In the genomic region with DNA sequence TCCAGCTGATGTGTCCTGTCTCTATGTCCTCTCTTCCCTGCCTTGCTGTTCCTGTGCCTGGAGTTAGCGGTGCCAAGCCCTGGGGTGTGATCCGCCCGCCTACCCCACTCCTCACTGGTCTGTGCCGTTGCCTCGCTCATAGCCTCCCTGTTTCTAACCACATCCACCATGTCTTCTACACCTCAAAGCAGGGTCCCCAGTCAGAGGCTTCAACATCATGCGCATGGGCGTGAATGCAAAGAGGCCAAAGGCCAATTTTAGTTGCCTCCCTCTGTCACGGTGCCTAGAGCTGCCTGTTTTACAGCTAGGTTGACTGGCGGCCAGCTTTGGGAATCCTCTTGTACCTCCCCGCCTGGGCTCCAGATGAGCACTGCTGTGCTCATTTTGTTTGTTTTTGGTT, we compare ENCODE assay signal across 21 mouse cellular contexts. TPM values are rescaled to one million over a fixed set of nuclear protein-coding genes. Genes with fewer than 3 reads are reported as not detected.
DNase-seq lines count a peak whose midpoint lies in the region; ATAC-seq and TF ChIP-seq lines count a peak whose summit lies in the region.
"Had no signal": no experiment of that assay in that cellular context is flagged by ENCODE, and none has a peak within 500 bp of the region (broad histone marks: within the 10 kb centered on the region; RNA-seq: fewer than 3 reads in every experiment).

No protein-coding gene starts in this region.

- no peaks in the 10 kb centered on the region for H3K9me3 ChIP-seq in liver, embryonic 13.5 days (replicated peaks)
- H3K9me3 ChIP-seq in liver, embryonic 11.5 days (ENCODE audit: control insufficient read depth, low read length), result no peaks in the 10 kb centered on the region
- H3K9me3 ChIP-seq in intestine, embryonic 16.5 days (ENCODE audit: control insufficient read depth, low read length), result no peaks in the 10 kb centered on the region
- H3K9me3 ChIP-seq in midbrain, embryonic 16.5 days (replicated peaks; ENCODE audit: control insufficient read depth, low read length, poor library complexity, severe bottlenecking), result no peaks in the 10 kb centered on the region
- H3K9me3 ChIP-seq: embryonic facial prominence, embryonic 10.5 days; forebrain, embryonic 13.5 days; G1E; heart, embryonic 15.5 days; hindbrain, embryonic 13.5 days had no signal

- WGBS in liver, embryonic 13.5 days (ENCODE audit: insufficient replicate concordance), result 86% methylated on average over 10 of the region's 10 CpGs
- 87% methylated on average over 10 of the region's 10 CpGs for WGBS in liver, embryonic 11.5 days
- WGBS in thymus, adult 2 months, result 95% methylated on average over 10 of the region's 10 CpGs
- WGBS in intestine, embryonic 16.5 days, result 76% methylated on average over 10 of the region's 10 CpGs
- 35% methylated on average over 10 of the region's 10 CpGs for WGBS in small intestine, adult 2 months
- WGBS in midbrain, embryonic 16.5 days, result 82% methylated on average over 10 of the region's 10 CpGs

- H3K9ac ChIP-seq in liver, embryonic 13.5 days, result no peak overlapping the region
- H3K9ac ChIP-seq in liver, embryonic 11.5 days (ENCODE audit: low read depth, low read length), result no peak overlapping the region
- no peak overlapping the region for H3K9ac ChIP-seq in intestine, embryonic 16.5 days (ENCODE audit: low read depth, low read length)
- H3K9ac ChIP-seq in midbrain, embryonic 16.5 days (ENCODE audit: low read depth, low read length), result no peak overlapping the region
- H3K9ac ChIP-seq: forebrain, embryonic 13.5 days; forebrain, postnatal 0 days; heart, embryonic 15.5 days; hindbrain, embryonic 13.5 days had no signal

- no peak for TF ChIP-seq CTCF in thymus, adult 2 months (IDR thresholded peaks at IDR 0.05; ENCODE audit: borderline replicate concordance, control insufficient read depth, extremely low read depth, insufficient read depth, low read length, poor library complexity)
- no peak for TF ChIP-seq CTCF in small intestine, adult 2 months (IDR thresholded peaks at IDR 0.05; ENCODE audit: extremely low read depth, insufficient read length, insufficient replicate concordance, low read depth, low read length)

- peak overlapping the region; percentile 59 for H3K27ac ChIP-seq in liver, embryonic 13.5 days
- no peak overlapping the region for H3K27ac ChIP-seq in liver, embryonic 11.5 days (ENCODE audit: low read depth, low read length)
- peak overlapping the region; percentile 10; the same call in 1 of the 2 replicates for H3K27ac ChIP-seq in thymus, adult 2 months (ENCODE audit: control insufficient read depth, insufficient read depth, low read length)
- H3K27ac ChIP-seq in intestine, embryonic 16.5 days (ENCODE audit: low read length), result no peak overlapping the region
- H3K27ac ChIP-seq in small intestine, adult 2 months (ENCODE audit: insufficient read depth, low read depth, low read length), result peak overlapping the region; percentile 5; the same call in 1 of the 2 replicates
- H3K27ac ChIP-seq in midbrain, embryonic 16.5 days (ENCODE audit: low read length), result no peak overlapping the region
- H3K27ac ChIP-seq: embryonic facial prominence, embryonic 10.5 days; forebrain, embryonic 13.5 days; heart, adult 2 months; heart, embryonic 15.5 days; hindbrain, embryonic 13.5 days had no signal

- H3K27me3 ChIP-seq in liver, embryonic 13.5 days, result peaks cover 7% of the 10 kb centered on the region
- H3K27me3 ChIP-seq in liver, embryonic 11.5 days (replicated peaks; ENCODE audit: control insufficient read depth, insufficient read depth, low read length), result peaks cover 1% of the 10 kb centered on the region; the same call in 1 of the 2 replicates
- no peaks in the 10 kb centered on the region for H3K27me3 ChIP-seq in thymus, adult 2 months (ENCODE audit: control insufficient read depth, insufficient read depth, low read length)
- no peaks in the 10 kb centered on the region for H3K27me3 ChIP-seq in intestine, embryonic 16.5 days (replicated peaks; ENCODE audit: control insufficient read depth, insufficient read depth, low read length)
- no peaks in the 10 kb centered on the region for H3K27me3 ChIP-seq in small intestine, adult 2 months (ENCODE audit: control insufficient read depth, insufficient read depth, low read length)
- no peaks in the 10 kb centered on the region for H3K27me3 ChIP-seq in midbrain, embryonic 16.5 days (ENCODE audit: control insufficient read depth, insufficient read depth, low read depth, low read length)
- H3K27me3 ChIP-seq: hindbrain, embryonic 13.5 days had no signal

- DNase-seq in liver, embryonic 13.5 days, result no peak
- DNase-seq in liver, embryonic 11.5 days (ENCODE audit: low spot score), result no peak
- DNase-seq in thymus, adult 2 months, result no peak
- no peak for DNase-seq in thymus, adult 18-20 months
- DNase-seq in testis, postnatal 10 days (ENCODE audit: low spot score), result no peak
- DNase-seq: adrenal gland, postnatal 10 days; cerebellum, adult 11-12 months; cerebellum, postnatal 10 days; forebrain, postnatal 0 days; gastrocnemius, postnatal 14 days; heart, adult 2 months; heart, postnatal 14 days had no signal

- no peak overlapping the region for H3K4me2 ChIP-seq in liver, embryonic 13.5 days
- H3K4me2 ChIP-seq in liver, embryonic 11.5 days, result no peak overlapping the region
- no peak overlapping the region for H3K4me2 ChIP-seq in intestine, embryonic 16.5 days (ENCODE audit: low read depth, low read length)
- H3K4me2 ChIP-seq in midbrain, embryonic 16.5 days (ENCODE audit: low read length), result no peak overlapping the region
- H3K4me2 ChIP-seq: forebrain, embryonic 13.5 days; heart, embryonic 11.5 days; heart, embryonic 15.5 days; hindbrain, embryonic 13.5 days had no signal

- no peak overlapping the region for H3K4me3 ChIP-seq in liver, embryonic 13.5 days (replicated peaks)
- H3K4me3 ChIP-seq in liver, embryonic 11.5 days (ENCODE audit: low read depth, low read length), result no peak overlapping the region
- no peak overlapping the region for H3K4me3 ChIP-seq in thymus, adult 2 months (ENCODE audit: control insufficient read depth, insufficient read depth, low read length)
- no peak overlapping the region for H3K4me3 ChIP-seq in intestine, embryonic 16.5 days (ENCODE audit: low read length)
- H3K4me3 ChIP-seq in small intestine, adult 2 months (ENCODE audit: low read depth, low read length), result no peak overlapping the region
- no peak overlapping the region for H3K4me3 ChIP-seq in midbrain, embryonic 16.5 days (ENCODE audit: low read depth, low read length)
- H3K4me3 ChIP-seq: embryonic facial prominence, embryonic 10.5 days; forebrain, embryonic 13.5 days; heart, adult 2 months; heart, embryonic 15.5 days; hindbrain, embryonic 13.5 days had no signal

- peaks cover 54% of the 10 kb centered on the region for H3K36me3 ChIP-seq in liver, embryonic 13.5 days
- H3K36me3 ChIP-seq in liver, embryonic 11.5 days (ENCODE audit: control insufficient read depth, insufficient read depth, low read length), result peaks cover 10% of the 10 kb centered on the region; the same call in 1 of the 2 replicates
- peaks cover 35% of the 10 kb centered on the region for H3K36me3 ChIP-seq in thymus, adult 2 months (ENCODE audit: control insufficient read depth, insufficient read depth, low read length)
- no peaks in the 10 kb centered on the region for H3K36me3 ChIP-seq in intestine, embryonic 16.5 days (ENCODE audit: control insufficient read depth, insufficient read depth, low read length)
- peaks cover 9% of the 10 kb centered on the region for H3K36me3 ChIP-seq in small intestine, adult 2 months (ENCODE audit: control insufficient read depth, insufficient read depth, low read length)
- H3K36me3 ChIP-seq in midbrain, embryonic 16.5 days (ENCODE audit: control insufficient read depth, insufficient read depth, low read length), result no peaks in the 10 kb centered on the region
- H3K36me3 ChIP-seq: hindbrain, embryonic 13.5 days had no signal

- no peak for TF ChIP-seq POLR2A in thymus, adult 2 months (IDR thresholded peaks at IDR 0.05; ENCODE audit: control insufficient read depth, extremely low read depth, insufficient read depth, low read length, poor library complexity)
- no peak for TF ChIP-seq POLR2A in small intestine, adult 2 months (IDR thresholded peaks at IDR 0.05; ENCODE audit: low read depth, low read length)

- no peak for ATAC-seq in liver, embryonic 13.5 days (ENCODE audit: low read depth)
- ATAC-seq in liver, embryonic 11.5 days (replicated peaks; ENCODE audit: low FRiP score), result no peak
- peak; percentile 23 for ATAC-seq in intestine, embryonic 16.5 days
- no peak for ATAC-seq in midbrain, embryonic 16.5 days
- ATAC-seq: forebrain, embryonic 13.5 days; forebrain, postnatal 0 days had no signal

- peaks cover 60% of the 10 kb centered on the region for H3K4me1 ChIP-seq in liver, embryonic 13.5 days (replicated peaks)
- H3K4me1 ChIP-seq in liver, embryonic 11.5 days (replicated peaks; ENCODE audit: control insufficient read depth, insufficient read depth, low read length), result peaks cover 8% of the 10 kb centered on the region; the same call in 1 of the 2 replicates
- no peaks in the 10 kb centered on the region for H3K4me1 ChIP-seq in thymus, adult 2 months (replicated peaks; ENCODE audit: control insufficient read depth, insufficient read depth, low read length)
- no peaks in the 10 kb centered on the region; the same call in 1 of the 2 replicates for H3K4me1 ChIP-seq in intestine, embryonic 16.5 days (ENCODE audit: control insufficient read depth, insufficient read depth, low read length)
- H3K4me1 ChIP-seq in small intestine, adult 2 months (ENCODE audit: control insufficient read depth, insufficient read depth, insufficient read length, low read length), result peaks cover 11% of the 10 kb centered on the region
- no peaks in the 10 kb centered on the region for H3K4me1 ChIP-seq in midbrain, embryonic 16.5 days (ENCODE audit: control insufficient read depth, insufficient read depth, low read length)
- H3K4me1 ChIP-seq: forebrain, embryonic 13.5 days; hindbrain, embryonic 13.5 days had no signal

RNA-seq across cellular contexts. Expression of a gene that starts 10.0 kb away (rescaled TPM):
- 1.1 and 1.4 TPM in 2 replicates for polyA plus RNA-seq in liver, embryonic 13.5 days (2015; fragmentation: Nextera tagmentation; extraction: Ambion mirVana)
- 1.8 and 2.9 TPM in 2 replicates for polyA plus RNA-seq in liver, embryonic 11.5 days (2014; fragmentation: Nextera tagmentation; extraction: Ambion mirVana)
- polyA plus RNA-seq in thymus, adult 2 months (2012; rRNA removed), result 4.1 and 4.4 TPM in 2 replicates
- polyA plus RNA-seq in intestine, embryonic 16.5 days (2015; fragmentation: Nextera tagmentation; extraction: Ambion mirVana), result 3.3 and 4.4 TPM in 2 replicates
- 1.3 and 2.0 TPM in 2 replicates for polyA plus RNA-seq in small intestine, adult 2 months (2012; rRNA removed)
- 4.5 and 5.1 TPM in 2 replicates for polyA plus RNA-seq in midbrain, embryonic 16.5 days (2015; fragmentation: Nextera tagmentation; extraction: Ambion mirVana)

RNA-seq across cellular contexts. Expression of a gene that starts 24.0 kb away (rescaled TPM):
- 64.7 and 72.1 TPM in 2 replicates for polyA plus RNA-seq in liver, embryonic 13.5 days (2015; fragmentation: Nextera tagmentation; extraction: Ambion mirVana)
- polyA plus RNA-seq in liver, embryonic 11.5 days (2014; fragmentation: Nextera tagmentation; extraction: Ambion mirVana), result 9.0 and 9.2 TPM in 2 replicates
- polyA plus RNA-seq in thymus, adult 2 months (2012; rRNA removed), result 164 and 208 TPM in 2 replicates
- polyA plus RNA-seq in intestine, embryonic 16.5 days (2015; fragmentation: Nextera tagmentation; extraction: Ambion mirVana), result 7.5 and 9.3 TPM in 2 replicates
- polyA plus RNA-seq in small intestine, adult 2 months (2012; rRNA removed), result 7.5 and 11.5 TPM in 2 replicates
- 1.4 and 1.6 TPM in 2 replicates for polyA plus RNA-seq in midbrain, embryonic 16.5 days (2015; fragmentation: Nextera tagmentation; extraction: Ambion mirVana)

RNA-seq across cellular contexts. Expression of a gene that starts 51.3 kb away (rescaled TPM):
- polyA plus RNA-seq in liver, embryonic 13.5 days (2015; fragmentation: Nextera tagmentation; extraction: Ambion mirVana), result 12.9 and 13.6 TPM in 2 replicates
- 16.4 and 17.3 TPM in 2 replicates for polyA plus RNA-seq in liver, embryonic 11.5 days (2014; fragmentation: Nextera tagmentation; extraction: Ambion mirVana)
- 0.66 and 1.8 TPM in 2 replicates for polyA plus RNA-seq in thymus, adult 2 months (2012; rRNA removed)
- 22.9 and 23.3 TPM in 2 replicates for polyA plus RNA-seq in intestine, embryonic 16.5 days (2015; fragmentation: Nextera tagmentation; extraction: Ambion mirVana)
- 7.8 and 14.8 TPM in 2 replicates for polyA plus RNA-seq in small intestine, adult 2 months (2012; rRNA removed)
- 0.67 and 1.2 TPM in 2 replicates for polyA plus RNA-seq in midbrain, embryonic 16.5 days (2015; fragmentation: Nextera tagmentation; extraction: Ambion mirVana)
- polyA plus RNA-seq: G1E had no signal

RNA-seq across cellular contexts. Expression of a gene that starts 52.9 kb away (rescaled TPM):
- 48.1 and 51.3 TPM in 2 replicates for polyA plus RNA-seq in liver, embryonic 13.5 days (2015; fragmentation: Nextera tagmentation; extraction: Ambion mirVana)
- polyA plus RNA-seq in liver, embryonic 11.5 days (2014; fragmentation: Nextera tagmentation; extraction: Ambion mirVana), result 191 and 200 TPM in 2 replicates
- polyA plus RNA-seq in thymus, adult 2 months (2012; rRNA removed), result 312 and 357 TPM in 2 replicates
- polyA plus RNA-seq in intestine, embryonic 16.5 days (2015; fragmentation: Nextera tagmentation; extraction: Ambion mirVana), result 232 and 245 TPM in 2 replicates
- polyA plus RNA-seq in small intestine, adult 2 months (2012; rRNA removed), result 262 and 519 TPM in 2 replicates
- polyA plus RNA-seq in midbrain, embryonic 16.5 days (2015; fragmentation: Nextera tagmentation; extraction: Ambion mirVana), result 110 and 114 TPM in 2 replicates
- polyA plus RNA-seq: G1E had no signal

Comparison
In these comparisons a context has a peak if more than half of its experiments do, and no peak if none do; other contexts are left out.
1. H3K27ac ChIP-seq: peak in liver, embryonic 13.5 days (single experiment), thymus, adult 2 months (single experiment) and small intestine, adult 2 months (single experiment); none in liver, embryonic 11.5 days (single experiment), intestine, embryonic 16.5 days (single experiment) and midbrain, embryonic 16.5 days (single experiment).